ENCODE assay signal across 23 mouse cellular contexts in the genomic region with DNA sequence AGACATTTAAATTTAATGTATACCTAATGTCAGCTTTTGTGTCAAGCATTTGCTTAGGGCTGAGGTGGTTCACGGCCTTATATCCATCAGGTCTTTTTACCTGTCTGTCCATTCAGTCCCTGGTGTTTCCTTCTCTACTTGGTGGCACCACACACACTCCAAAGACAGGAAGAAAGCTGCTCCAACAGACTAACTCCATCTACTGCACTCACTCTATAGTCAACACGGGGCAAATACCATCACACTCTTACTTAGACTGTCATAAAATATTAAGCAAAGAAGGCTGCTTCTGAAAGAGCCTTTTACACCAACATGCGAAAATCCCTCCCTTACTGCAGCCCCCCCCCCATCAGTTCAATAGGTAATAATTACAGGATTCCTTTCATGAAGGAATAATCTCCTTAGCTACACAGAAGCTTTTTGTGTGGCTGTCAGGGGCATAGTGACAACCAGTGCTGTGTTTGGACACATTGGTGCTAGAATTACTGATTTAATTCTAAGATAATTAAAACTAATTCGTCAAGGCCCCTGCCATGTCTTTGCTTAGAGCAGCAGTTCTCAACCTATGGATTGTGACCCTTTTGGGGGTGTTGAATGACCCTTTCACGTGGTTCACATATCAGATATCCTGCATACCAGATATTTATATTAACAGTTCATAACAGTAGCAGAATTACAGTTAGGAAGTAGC.
DNase-seq lines count a peak whose midpoint lies in the region; ATAC-seq and TF ChIP-seq lines count a peak whose summit lies in the region.
"Had no signal": no experiment of that assay in that cellular context is flagged by ENCODE, and none has a peak within 500 bp of the region (broad histone marks: within the 10 kb centered on the region; RNA-seq: fewer than 3 reads in every experiment).

No protein-coding gene starts in this region.

- no peak for TF ChIP-seq CTCF in midbrain, postnatal 0 days (IDR thresholded peaks at IDR 0.05)
- TF ChIP-seq CTCF in brain, embryonic 14.5 days (IDR thresholded peaks at IDR 0.05; ENCODE audit: borderline replicate concordance, extremely low read depth, insufficient read depth, insufficient read length), result no peak

- no peaks in the 10 kb centered on the region for H3K27me3 ChIP-seq in heart, embryonic 12.5 days (replicated peaks)
- no peaks in the 10 kb centered on the region for H3K27me3 ChIP-seq in midbrain, embryonic 13.5 days
- no peaks in the 10 kb centered on the region for H3K27me3 ChIP-seq in midbrain, postnatal 0 days (ENCODE audit: insufficient read depth, low read length)
- H3K27me3 ChIP-seq in hindbrain, embryonic 14.5 days (ENCODE audit: control insufficient read depth, insufficient read depth, low read length), result no peaks in the 10 kb centered on the region
- H3K27me3 ChIP-seq: intestine, embryonic 15.5 days had no signal

- 83% methylated on average over 5 of the region's 5 CpGs for WGBS in heart, embryonic 12.5 days
- WGBS in midbrain, embryonic 13.5 days, result 35% methylated on average over 5 of the region's 5 CpGs
- WGBS in midbrain, postnatal 0 days, result 28% methylated on average over 5 of the region's 5 CpGs
- 62% methylated on average over 5 of the region's 5 CpGs for WGBS in hindbrain, embryonic 14.5 days

- H3K36me3 ChIP-seq in heart, embryonic 12.5 days, result no peaks in the 10 kb centered on the region
- no peaks in the 10 kb centered on the region for H3K36me3 ChIP-seq in midbrain, embryonic 13.5 days
- H3K36me3 ChIP-seq in midbrain, postnatal 0 days (ENCODE audit: insufficient read depth, low read length), result no peaks in the 10 kb centered on the region
- no peaks in the 10 kb centered on the region for H3K36me3 ChIP-seq in hindbrain, embryonic 14.5 days (replicated peaks; ENCODE audit: control insufficient read depth, insufficient read depth)
- H3K36me3 ChIP-seq: intestine, embryonic 15.5 days had no signal

- H3K4me2 ChIP-seq in heart, embryonic 12.5 days, result no peak overlapping the region
- no peak overlapping the region for H3K4me2 ChIP-seq in midbrain, embryonic 13.5 days (replicated peaks)
- no peak overlapping the region for H3K4me2 ChIP-seq in midbrain, postnatal 0 days (ENCODE audit: low read depth, low read length, poor library complexity, severe bottlenecking)
- no peak overlapping the region for H3K4me2 ChIP-seq in hindbrain, embryonic 14.5 days (replicated peaks)
- H3K4me2 ChIP-seq: intestine, embryonic 15.5 days had no signal

- H3K27ac ChIP-seq in heart, embryonic 12.5 days (ENCODE audit: poor library complexity, severe bottlenecking), result no peak overlapping the region
- H3K27ac ChIP-seq in midbrain, embryonic 13.5 days, result no peak overlapping the region
- no peak overlapping the region for H3K27ac ChIP-seq in midbrain, postnatal 0 days (ENCODE audit: low read depth, low read length)
- no peak overlapping the region for H3K27ac ChIP-seq in hindbrain, embryonic 14.5 days
- H3K27ac ChIP-seq: intestine, embryonic 15.5 days; left cerebral cortex, adult 2 months had no signal

- H3K4me3 ChIP-seq in heart, embryonic 12.5 days, result no peak overlapping the region
- H3K4me3 ChIP-seq in midbrain, embryonic 13.5 days (replicated peaks), result no peak overlapping the region
- no peak overlapping the region for H3K4me3 ChIP-seq in midbrain, postnatal 0 days (ENCODE audit: low read depth, low read length)
- H3K4me3 ChIP-seq in hindbrain, embryonic 14.5 days (replicated peaks; ENCODE audit: low read length), result no peak overlapping the region
- H3K4me3 ChIP-seq: intestine, embryonic 15.5 days; left cerebral cortex, adult 2 months; myocyte had no signal

- H3K9ac ChIP-seq in heart, embryonic 12.5 days, result no peak overlapping the region
- no peak overlapping the region for H3K9ac ChIP-seq in midbrain, embryonic 13.5 days (replicated peaks)
- H3K9ac ChIP-seq in midbrain, postnatal 0 days (replicated peaks; ENCODE audit: low read length, poor library complexity, severe bottlenecking), result no peak overlapping the region
- no peak overlapping the region for H3K9ac ChIP-seq in hindbrain, embryonic 14.5 days
- H3K9ac ChIP-seq: intestine, embryonic 15.5 days had no signal

- H3K9me3 ChIP-seq in heart, embryonic 12.5 days (replicated peaks), result no peaks in the 10 kb centered on the region
- no peaks in the 10 kb centered on the region for H3K9me3 ChIP-seq in midbrain, embryonic 13.5 days
- no peaks in the 10 kb centered on the region for H3K9me3 ChIP-seq in midbrain, postnatal 0 days (ENCODE audit: low read length)
- no peaks in the 10 kb centered on the region for H3K9me3 ChIP-seq in hindbrain, embryonic 14.5 days (ENCODE audit: control insufficient read depth, low read length)
- H3K9me3 ChIP-seq: intestine, embryonic 15.5 days had no signal

- no peak for TF ChIP-seq POLR2A in brain, embryonic 14.5 days (IDR thresholded peaks at IDR 0.05; ENCODE audit: borderline replicate concordance, extremely low read depth, insufficient read depth, insufficient read length, poor library complexity, severe bottlenecking)

- H3K4me1 ChIP-seq in heart, embryonic 12.5 days (replicated peaks), result peaks cover 3% of the 10 kb centered on the region; the same call in 1 of the 2 replicates
- peaks cover 18% of the 10 kb centered on the region for H3K4me1 ChIP-seq in midbrain, embryonic 13.5 days (replicated peaks)
- H3K4me1 ChIP-seq in midbrain, postnatal 0 days (ENCODE audit: insufficient read depth, low read length), result no peaks in the 10 kb centered on the region
- no peaks in the 10 kb centered on the region for H3K4me1 ChIP-seq in hindbrain, embryonic 14.5 days (replicated peaks; ENCODE audit: control insufficient read depth, insufficient read depth, low read length)
- H3K4me1 ChIP-seq: intestine, embryonic 15.5 days had no signal

- peak; percentile 14 for DNase-seq in heart, adult 11 months
- no peak for DNase-seq in midbrain, postnatal 0 days (ENCODE audit: low spot score)
- DNase-seq in brain, embryonic 14.5 days (ENCODE audit: low read depth), result peak; percentile 35
- DNase-seq in hindbrain, embryonic 14.5 days (ENCODE audit: low spot score), result no peak
- DNase-seq in left cerebral cortex, adult 8-10 months (ENCODE audit: low spot score in 2 of 2), result no peak
- DNase-seq: adrenal gland, postnatal 10 days; cerebellum, adult 8-10 months; gastrocnemius, postnatal 14 days; heart, adult 18-20 months; heart, postnatal 4 days; kidney, adult 8-10 months; kidney, postnatal 10 days; left cerebral cortex, postnatal 4 days; lung, postnatal 4 days; right cerebral cortex, postnatal 25 days had no signal

- no peak for ATAC-seq in heart, embryonic 12.5 days (ENCODE audit: insufficient number of reproducible peaks, low FRiP score)
- ATAC-seq in midbrain, embryonic 13.5 days, result peak; percentile 58
- no peak for ATAC-seq in midbrain, postnatal 0 days (ENCODE audit: low FRiP score)
- ATAC-seq in hindbrain, embryonic 14.5 days (ENCODE audit: low FRiP score), result peak; percentile 66; the same call in 1 of the 2 replicates
- no peak for ATAC-seq in erythroblast, adult 5-6 weeks (replicated peaks; ENCODE audit: low FRiP score, poor library complexity, severe bottlenecking)
- ATAC-seq: activated CD4-positive, CD25-positive, alpha-beta regulatory T cell, adult 4 months; forebrain, embryonic 14.5 days; intestine, embryonic 15.5 days had no signal

Comparison
In these comparisons a context has a peak if more than half of its experiments do, and no peak if none do; other contexts are left out.
1. ATAC-seq: peak in midbrain, embryonic 13.5 days (single experiment) and hindbrain, embryonic 14.5 days (single experiment); none in heart, embryonic 12.5 days (single experiment), midbrain, postnatal 0 days (single experiment) and erythroblast, adult 5-6 weeks (single experiment).
2. DNase-seq: peak in heart, adult 11 months (single experiment) and brain, embryonic 14.5 days (single experiment); none in midbrain, postnatal 0 days (single experiment), hindbrain, embryonic 14.5 days (single experiment) and left cerebral cortex, adult 8-10 months (0 of 2).